Mouse (Mus musculus): Measurements from ENCODE around the gene Klhl7. TPM values are rescaled to one million over a fixed set of nuclear protein-coding genes. Genes with fewer than 3 reads are reported as not detected.
A peak's percentile ranks its signal among the peaks of the same experiment; 100 is the strongest.

Gene Klhl7
- total RNA-seq, 2 experiments from 2014 or later: 124 to 125 TPM

DNA sequence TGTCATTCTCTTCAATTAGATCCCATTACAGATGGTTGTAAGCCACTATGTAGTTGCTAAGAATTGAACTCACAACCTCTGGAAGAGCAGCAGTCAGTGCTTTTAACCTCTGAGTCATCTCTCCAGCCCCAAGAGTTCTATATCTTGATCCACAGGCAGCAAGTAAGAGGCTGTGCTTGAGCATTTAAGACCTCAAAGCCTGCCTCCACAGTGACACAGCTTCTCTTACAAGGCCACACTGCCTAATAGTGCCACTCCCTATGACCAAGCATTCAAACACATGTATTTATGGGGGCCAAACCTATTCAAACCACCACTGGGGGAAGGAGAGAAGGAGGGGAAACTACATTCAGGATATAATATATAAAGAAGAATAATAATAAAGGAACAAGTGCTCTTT lies 51.8 kb downstream of the Klhl7 start:
- no peak for DNase-seq (ENCODE audit: extremely low spot score in 1 of 2, low spot score in 2 of 2)
- intact Hi-C loops (cut with DNase I): no loop called here

DNA sequence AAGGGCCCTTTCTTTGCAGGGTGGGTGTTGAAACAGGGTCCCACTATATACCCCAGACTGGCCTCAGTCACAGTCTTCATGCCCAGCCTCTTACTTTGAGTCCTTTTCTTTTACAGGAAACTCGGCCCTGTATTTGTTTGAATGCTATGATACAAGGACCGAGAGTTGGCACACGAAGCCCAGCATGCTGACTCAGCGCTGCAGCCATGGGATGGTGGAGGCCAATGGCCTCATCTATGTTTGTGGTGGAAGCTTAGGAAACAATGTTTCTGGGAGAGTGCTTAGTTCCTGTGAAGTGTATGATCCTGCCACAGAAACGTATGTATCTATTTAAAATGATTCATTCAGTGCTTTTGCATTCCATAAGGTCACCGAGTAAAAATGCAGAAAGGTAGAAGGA lies 56.4 kb downstream of the Klhl7 start:
- intact Hi-C loops (cut with DNase I): no loop called here

DNA sequence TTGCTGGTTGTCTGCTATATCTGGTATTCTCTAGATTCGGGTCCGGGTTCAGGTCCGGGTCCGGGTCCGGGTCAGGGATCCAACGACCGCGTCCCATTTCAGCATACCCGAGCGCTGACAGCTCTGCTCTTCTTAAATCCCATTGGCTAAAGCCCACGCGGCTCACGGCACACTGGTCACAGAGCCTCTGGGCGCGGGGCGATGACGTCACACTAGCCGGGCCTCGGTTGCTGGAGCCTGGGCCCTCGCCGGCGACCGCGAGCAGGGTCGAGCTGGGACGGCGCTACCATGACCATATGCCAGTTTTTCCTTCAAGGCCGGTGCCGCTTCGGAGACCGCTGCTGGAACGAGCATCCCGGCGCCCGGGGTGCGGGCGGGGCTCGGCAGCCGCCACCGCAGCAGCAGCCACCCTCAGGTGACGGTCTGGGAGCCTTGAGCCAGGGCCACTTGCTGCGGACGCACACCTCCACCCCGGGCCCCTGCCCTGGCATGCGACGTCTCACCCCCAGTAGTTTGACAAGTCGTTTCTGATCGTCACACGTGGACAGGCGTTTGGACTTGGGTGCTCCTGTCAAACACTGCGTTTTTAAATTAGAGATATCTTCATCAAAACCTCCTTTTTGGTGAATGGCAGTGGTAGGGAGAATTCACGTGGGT lies 64.5 kb downstream of the Klhl7 start, which contains the start of gene Nupl2:
Gene Nupl2 (plus strand): TSS at position 175 of the 657 bp plus-strand sequence.
- intact Hi-C loops (cut with DNase I): loop anchor here (10.0 kb wide), 1 partner anchor 200 kb away; the partner anchor contains the start of gene Nos3
- DNase-seq (ENCODE audit: extremely low spot score in 1 of 2, low spot score in 2 of 2): peak; percentile 95 to 98

More for the DNA sequence above, 56.4 kb downstream of the Klhl7 start:
- DNase-seq (ENCODE audit: extremely low spot score in 1 of 2, low spot score in 2 of 2): no peak

DNA sequence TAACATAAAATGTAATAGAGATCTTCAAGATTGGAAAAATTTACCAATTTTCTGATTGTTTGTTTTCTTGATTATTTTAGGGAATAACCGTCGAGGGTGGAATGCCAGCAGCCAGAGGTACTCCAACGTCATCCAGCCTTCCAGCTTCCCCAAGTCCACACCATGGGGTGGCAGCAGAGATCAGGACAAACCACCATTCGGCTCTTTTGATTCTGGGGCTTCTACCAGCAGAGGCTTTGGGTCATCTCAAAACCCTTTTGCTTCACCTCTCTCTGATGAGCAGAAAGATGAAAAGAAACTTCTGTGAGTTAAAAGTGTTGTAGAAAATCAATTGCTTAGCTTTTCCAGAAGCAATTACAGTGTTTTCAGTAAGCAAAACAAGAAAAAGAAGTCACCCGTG lies 66.9 kb downstream of the Klhl7 start:
- DNase-seq (ENCODE audit: extremely low spot score in 1 of 2, low spot score in 2 of 2): peak in 1 of 2 experiments; percentile 32
- intact Hi-C loops (cut with DNase I): loop anchor here (10.0 kb wide), 1 partner anchor 198 kb away; the partner anchor contains the start of gene Nos3

DNA sequence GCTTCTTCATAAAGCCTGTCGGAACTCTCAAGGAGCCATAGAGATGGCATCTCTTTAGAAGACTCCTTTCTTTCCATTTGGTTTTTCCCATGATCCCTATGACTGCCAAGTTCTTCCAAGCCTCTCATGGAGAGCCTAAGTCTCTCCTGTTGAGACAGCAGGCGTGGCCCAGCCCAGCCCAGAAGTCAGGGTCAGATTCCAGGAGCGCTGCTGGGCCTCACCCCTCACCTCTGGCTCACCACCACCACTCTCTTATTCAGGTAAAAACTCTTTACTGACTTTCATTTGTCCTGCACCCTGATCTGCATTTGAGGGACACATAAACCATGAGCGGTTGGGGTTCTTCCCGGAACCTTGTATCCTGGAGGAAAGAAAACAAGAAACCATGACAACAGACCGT lies 69.5 kb downstream of the Klhl7 start:
- intact Hi-C loops (cut with DNase I): loop anchor here (10.0 kb wide), 1 partner anchor 195 kb away; the partner anchor contains the start of gene Nos3
- no peak for DNase-seq (ENCODE audit: extremely low spot score in 1 of 2, low spot score in 2 of 2)

DNA sequence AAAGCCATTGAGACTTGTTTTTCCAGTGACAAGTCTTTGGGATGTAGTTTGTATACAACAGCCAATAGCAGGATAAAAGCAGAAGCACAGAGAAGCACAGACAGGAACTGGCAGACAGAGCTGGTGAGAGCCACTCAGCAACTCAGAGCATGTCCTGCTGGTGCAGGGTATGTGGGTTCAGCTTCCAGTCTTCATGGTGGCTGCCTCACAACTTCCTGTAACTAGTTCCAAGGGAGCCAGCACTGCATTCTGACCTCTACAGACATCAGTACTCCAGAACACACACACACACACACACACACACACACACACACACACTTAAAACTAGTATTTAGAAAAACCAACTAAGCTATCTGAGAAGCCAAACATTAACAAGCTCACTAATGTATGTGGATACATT lies 71.7 kb downstream of the Klhl7 start:
- DNase-seq (ENCODE audit: extremely low spot score in 1 of 2, low spot score in 2 of 2): no peak
- intact Hi-C loops (cut with DNase I): no loop called here

DNA sequence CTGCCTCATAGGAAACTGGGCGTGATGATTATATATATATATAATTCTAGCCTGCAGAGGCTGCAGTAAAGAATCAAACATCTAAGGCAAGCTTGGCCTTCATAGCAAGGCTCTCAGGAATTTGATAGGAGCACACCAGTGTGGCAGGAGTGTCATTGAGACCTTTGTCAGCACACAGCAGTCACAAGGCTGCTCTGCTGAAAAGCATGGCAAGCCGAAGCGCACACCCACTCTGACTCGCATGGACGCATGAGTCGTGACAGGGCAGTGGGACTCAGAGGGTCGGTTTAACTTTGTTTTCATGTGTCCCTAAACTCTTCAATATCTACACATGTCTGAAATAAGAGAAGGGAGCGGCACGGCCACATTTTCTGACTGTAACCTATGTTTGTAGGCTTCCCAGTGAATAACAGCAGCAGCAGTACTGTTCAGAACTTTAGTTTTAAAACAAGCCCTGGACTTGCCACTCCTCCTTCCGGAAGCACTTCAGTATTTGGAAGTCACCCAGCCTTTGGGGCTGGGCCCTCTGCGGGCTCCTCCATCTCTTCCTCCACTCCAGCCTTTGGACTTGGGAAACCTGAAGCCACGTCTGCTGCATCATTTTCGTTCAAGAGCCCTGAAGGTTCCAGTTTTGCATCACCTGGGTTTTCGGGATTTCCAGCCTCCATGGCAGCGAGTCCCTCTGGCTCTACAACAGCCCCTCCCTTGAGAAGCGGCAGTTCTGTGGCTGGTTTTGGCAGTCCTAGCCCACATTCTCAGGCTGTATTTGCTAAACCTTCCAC lies 81.3 kb downstream of the Klhl7 start:
- no peak for DNase-seq (ENCODE audit: extremely low spot score in 1 of 2, low spot score in 2 of 2)
- intact Hi-C loops (cut with DNase I): no loop called here

DNA sequence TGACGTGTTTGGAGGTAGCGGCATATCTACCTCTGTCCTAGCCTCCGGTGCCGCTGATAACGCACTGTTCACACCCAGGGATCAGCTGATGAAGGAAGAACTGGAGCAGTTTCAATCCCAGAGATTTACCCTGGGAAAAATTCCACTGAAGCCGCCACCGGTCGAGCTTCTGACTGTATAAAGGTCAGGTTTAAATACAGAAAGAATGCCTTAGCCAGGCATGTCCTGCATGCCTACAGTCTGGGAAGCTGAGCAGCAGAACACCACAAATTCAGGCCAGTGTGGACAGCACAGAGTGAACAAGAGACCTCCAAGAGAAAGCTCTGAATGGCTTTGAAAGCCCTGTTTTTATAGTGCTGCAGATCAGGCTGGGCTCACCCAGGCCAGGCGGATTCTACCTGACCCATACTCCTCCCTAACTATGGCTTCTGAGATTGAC lies 81.9 kb downstream of the Klhl7 start:
- intact Hi-C loops (cut with DNase I): no loop called here
- DNase-seq (ENCODE audit: extremely low spot score in 1 of 2, low spot score in 2 of 2): no peak

DNA sequence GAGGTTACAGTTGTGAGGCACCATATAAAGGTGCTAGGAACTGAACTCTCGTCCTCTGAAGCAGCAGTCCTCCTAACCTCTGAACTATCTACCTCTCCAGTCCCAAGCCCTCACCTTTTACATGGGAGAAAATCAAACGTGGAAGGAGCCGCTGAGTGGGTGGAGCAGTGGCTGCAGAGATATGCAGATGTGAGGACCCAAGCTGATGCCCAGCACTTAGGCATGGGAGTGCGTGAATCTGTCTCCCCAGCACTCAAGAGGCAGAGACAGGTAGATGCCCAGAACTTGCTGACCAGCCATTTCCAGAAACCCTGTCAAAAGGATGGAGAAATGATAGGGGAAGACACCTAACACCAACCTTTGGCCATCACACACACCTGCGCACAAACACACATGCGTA lies 82.7 kb downstream of the Klhl7 start:
- no peak for DNase-seq (ENCODE audit: extremely low spot score in 1 of 2, low spot score in 2 of 2)

DNA sequence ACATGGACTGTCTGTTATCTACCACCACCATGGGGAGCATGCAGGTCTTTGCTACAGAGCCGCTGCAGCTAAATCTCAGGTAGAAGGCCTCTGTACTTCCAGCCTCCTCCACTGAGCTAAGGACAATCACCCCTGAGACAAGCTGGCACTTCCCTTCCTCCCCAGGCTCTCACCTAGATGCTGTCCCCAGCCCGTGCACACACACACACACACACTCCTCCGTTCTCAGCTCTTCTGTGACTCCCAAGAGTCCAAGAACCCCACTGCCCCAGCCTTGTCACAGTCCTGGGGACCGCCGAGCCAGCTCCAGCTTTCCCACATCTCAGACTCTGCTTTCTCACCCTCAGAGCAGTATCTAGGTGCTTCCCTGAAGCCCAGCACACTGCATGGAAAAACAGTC lies 83.6 kb downstream of the Klhl7 start:
- DNase-seq (ENCODE audit: extremely low spot score in 1 of 2, low spot score in 2 of 2): no peak
- intact Hi-C loops (cut with DNase I): no loop called here

More for the DNA sequence above, 82.7 kb downstream of the Klhl7 start:
- intact Hi-C loops (cut with DNase I): no loop called here

DNA sequence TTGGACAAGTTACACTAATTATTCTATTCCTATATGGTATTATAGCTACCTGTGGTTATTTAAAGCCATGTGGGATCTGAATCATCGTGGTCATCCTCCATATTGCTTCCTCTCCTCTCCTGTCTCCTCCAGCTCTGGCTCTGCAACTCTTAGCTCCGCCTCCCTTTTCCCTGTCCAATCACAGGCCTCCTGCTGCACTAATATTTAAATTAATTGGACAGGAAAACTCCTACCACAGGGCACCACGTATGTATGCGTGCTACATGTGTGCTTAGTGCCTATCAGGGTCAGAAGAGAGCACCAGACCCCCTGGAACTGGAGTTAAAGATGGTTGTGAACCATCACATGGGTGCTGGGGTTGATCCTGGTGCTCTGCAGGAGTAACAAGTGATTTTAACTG lies 88.1 kb downstream of the Klhl7 start:
- intact Hi-C loops (cut with DNase I): no loop called here

DNA sequence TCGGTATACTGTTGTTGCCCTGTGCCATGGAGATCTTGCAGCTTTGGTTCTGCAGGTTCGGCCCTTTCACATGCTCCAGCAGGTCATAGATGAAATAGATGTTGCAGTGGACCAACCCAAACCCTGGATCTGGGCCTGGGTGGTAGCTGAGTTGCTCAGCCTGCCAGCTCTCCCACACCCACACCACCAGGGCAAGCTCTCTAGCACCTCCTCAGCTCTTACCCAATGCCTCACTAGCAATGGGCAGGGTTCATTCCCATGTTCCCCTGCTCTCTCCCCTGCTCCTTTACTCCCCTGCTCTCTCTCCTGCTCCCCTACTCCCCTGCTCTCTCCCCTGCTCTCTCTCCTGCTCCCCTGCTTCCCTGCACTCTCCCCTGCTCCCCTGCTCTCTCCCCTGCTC lies 91.4 kb downstream of the Klhl7 start:
- no peak for DNase-seq (ENCODE audit: extremely low spot score in 1 of 2, low spot score in 2 of 2)
- intact Hi-C loops (cut with DNase I): no loop called here

More for the DNA sequence above, 88.1 kb downstream of the Klhl7 start:
- DNase-seq (ENCODE audit: extremely low spot score in 1 of 2, low spot score in 2 of 2): no peak

DNA sequence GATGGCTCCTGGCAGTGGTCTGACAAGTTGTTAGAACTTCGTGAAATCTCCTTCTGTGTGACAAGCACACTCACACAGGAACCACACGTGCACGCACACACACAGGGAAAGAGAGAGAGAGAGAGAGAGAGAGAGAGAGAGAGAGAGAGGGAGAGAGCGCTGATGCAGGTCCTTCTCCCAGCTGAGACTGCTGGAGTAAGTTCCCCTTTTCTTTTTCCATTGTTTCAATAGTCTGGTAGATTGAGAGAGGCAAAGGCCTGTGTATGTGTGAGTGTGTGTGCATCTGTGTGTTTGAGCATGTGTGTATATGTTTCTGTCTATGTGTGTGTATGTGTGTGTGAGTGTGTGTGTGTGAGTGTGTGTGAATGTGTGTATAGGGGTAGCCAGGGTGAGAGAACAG lies 100.6 kb downstream of the Klhl7 start:
- intact Hi-C loops (cut with DNase I): no loop called here
- no peak for DNase-seq (ENCODE audit: extremely low spot score in 1 of 2, low spot score in 2 of 2)

DNA sequence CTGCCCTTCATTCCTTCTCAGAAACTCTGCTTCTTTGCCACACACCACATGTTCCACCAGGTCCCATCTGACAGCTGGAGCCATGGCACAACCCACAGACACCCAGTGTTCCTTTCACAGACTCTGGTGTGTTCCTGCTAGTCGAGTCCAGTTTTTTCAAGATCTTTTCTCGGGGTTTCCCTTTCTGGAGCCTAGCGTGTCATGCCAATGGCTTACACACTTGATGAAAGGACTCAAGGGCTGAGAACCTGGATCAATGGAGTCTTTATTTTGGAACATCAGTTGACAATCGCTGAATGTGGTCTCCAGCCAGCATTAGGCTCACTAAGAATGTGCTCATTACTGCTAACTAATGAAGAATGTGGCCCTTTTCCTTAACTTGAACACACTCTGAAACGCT lies 102.1 kb downstream of the Klhl7 start:
- peak; percentile 28 to 55 for DNase-seq (ENCODE audit: extremely low spot score in 1 of 2, low spot score in 2 of 2)
- intact Hi-C loops (cut with DNase I): no loop called here

DNA sequence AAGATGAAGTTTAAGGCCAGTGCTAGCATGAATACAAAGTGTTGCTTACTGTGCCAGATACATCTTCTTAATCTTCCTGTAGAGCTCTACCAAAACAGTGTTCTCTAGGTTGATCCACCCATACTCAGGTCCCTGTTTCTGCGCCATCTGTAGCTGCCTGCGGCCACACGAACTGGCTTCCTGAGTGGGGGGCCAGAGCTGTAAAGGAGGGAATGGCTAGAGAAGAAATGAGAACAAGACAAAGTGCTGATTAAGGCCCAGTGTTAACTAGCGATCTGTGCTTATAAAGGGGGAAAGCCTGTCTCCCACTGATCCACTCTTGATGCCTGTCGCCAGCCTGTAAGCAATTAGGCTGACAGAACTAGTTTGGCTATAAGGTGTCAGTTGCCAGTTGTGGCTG lies 102.9 kb downstream of the Klhl7 start:
- DNase-seq (ENCODE audit: extremely low spot score in 1 of 2, low spot score in 2 of 2): no peak
- intact Hi-C loops (cut with DNase I): no loop called here

DNA sequence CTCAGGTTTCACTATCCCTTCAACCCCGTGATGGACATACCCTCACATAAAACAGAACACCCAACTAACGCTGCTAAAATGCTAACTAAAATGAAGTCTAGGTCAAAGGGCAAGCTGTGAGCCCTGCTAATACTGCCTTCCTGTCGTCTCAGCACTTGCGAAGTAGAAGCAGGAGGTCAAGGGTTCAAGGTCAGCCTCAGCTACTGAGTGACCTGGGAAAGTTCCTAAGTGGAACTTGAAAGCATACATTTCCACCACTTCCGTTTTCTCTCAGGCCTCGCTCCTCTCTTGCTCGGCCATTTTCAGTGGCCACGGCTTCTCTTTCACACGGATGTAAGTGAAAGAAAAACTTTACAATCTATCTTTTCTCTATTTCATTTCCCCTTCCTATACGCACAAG lies 107.6 kb downstream of the Klhl7 start:
- no peak for DNase-seq (ENCODE audit: extremely low spot score in 1 of 2, low spot score in 2 of 2)
- intact Hi-C loops (cut with DNase I): no loop called here

DNA sequence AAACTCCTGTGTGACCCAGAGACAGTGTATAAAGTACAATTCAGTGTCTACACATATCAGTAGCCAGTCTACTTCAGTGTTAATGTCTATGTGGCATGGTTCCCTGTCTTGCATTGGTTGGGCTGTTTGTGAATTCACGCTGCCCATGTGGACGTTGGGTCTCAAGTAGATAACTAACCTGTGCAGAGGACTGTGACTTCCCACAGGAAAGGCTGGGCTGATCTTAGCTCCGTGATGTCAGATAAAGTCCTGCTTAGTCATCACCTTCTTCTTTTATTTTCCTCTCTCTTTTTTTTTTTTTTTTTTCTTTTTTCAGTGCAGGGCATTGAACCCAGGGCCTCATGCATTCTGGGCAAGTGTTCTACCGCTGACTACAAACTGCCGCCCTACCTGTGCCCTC lies 108.1 kb downstream of the Klhl7 start:
- DNase-seq (ENCODE audit: extremely low spot score in 1 of 2, low spot score in 2 of 2): no peak
- intact Hi-C loops (cut with DNase I): no loop called here
